In the genomic region with DNA sequence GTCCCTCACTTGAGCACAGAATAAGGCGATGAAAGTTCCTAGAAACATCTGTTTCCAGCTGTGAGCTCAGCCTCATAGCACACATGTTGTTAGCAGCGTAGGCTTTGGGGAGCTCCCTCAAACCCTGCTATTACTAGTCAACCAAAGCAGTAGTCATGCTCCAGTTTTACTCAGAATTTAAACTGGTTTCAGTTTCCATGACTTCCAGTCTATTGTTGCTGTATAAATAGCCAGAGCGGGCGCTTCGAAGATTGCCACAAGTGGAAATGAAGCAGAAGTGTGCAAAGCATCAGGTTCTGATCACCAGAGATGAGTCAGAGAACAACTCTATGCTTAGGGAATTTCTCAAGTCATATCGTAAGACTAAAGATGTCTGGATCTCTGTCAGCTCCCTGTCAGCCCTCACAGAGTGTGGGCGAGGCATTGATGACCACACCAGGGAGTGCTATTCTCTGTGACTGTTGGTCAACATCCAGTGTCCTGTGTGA, we compare ENCODE assay signal across 11 mouse cellular contexts. TPM values are rescaled to one million over a fixed set of nuclear protein-coding genes. Genes with fewer than 3 reads are reported as not detected.
DNase-seq lines count a peak whose midpoint lies in the region; ATAC-seq and TF ChIP-seq lines count a peak whose summit lies in the region.
"Had no signal": no experiment of that assay in that cellular context is flagged by ENCODE, and none has a peak within 500 bp of the region (broad histone marks: within the 10 kb centered on the region; RNA-seq: fewer than 3 reads in every experiment).

No protein-coding gene starts in this region.

- WGBS in embryonic facial prominence, embryonic 15.5 days: 47% methylated on average over 7 of the region's 7 CpGs
- 90% methylated on average over 7 of the region's 7 CpGs for WGBS in embryonic facial prominence, embryonic 10.5 days
- 93% methylated on average over 7 of the region's 7 CpGs for WGBS in forebrain, embryonic 14.5 days

- POLR2A ChIA-PET in Patski (lab: Charles Lee): no interaction called here

- H3K36me3 ChIP-seq in embryonic facial prominence, embryonic 15.5 days: 0 out of 2 replicates have a peak, but pooled peaks cover 5% of the 10 kb centered on the region
- H3K36me3 ChIP-seq in embryonic facial prominence, embryonic 10.5 days (replicated peaks): no peaks in the 10 kb centered on the region; the same call in 1 of the 2 replicates
- H3K36me3 ChIP-seq in forebrain, embryonic 14.5 days (ENCODE audit: control insufficient read depth, insufficient read depth, low read length): no peaks in the 10 kb centered on the region

- H3K4me3 ChIP-seq in embryonic facial prominence, embryonic 15.5 days (replicated peaks): no peak overlapping the region
- no peak overlapping the region for H3K4me3 ChIP-seq in embryonic facial prominence, embryonic 10.5 days
- no peak overlapping the region for H3K4me3 ChIP-seq in forebrain, embryonic 14.5 days (ENCODE audit: low read depth, low read length)
- H3K4me3 ChIP-seq: embryonic facial prominence, embryonic 13.5 days; liver, embryonic 12.5 days had no signal

- H3K27ac ChIP-seq in embryonic facial prominence, embryonic 15.5 days (replicated peaks): 0 out of 2 replicates have a peak overlapping the region, but pooled peaks have one; percentile 28
- H3K27ac ChIP-seq in embryonic facial prominence, embryonic 10.5 days (replicated peaks): no peak overlapping the region
- H3K27ac ChIP-seq in forebrain, embryonic 14.5 days (ENCODE audit: low read depth, low read length): no peak overlapping the region
- H3K27ac ChIP-seq: embryonic facial prominence, embryonic 13.5 days; liver, embryonic 12.5 days had no signal

- ATAC-seq in embryonic facial prominence, embryonic 15.5 days (ENCODE audit: insufficient number of reproducible peaks, low FRiP score, low TSS enrichment, low read depth): no peak
- peak; percentile 12 for ATAC-seq in Patski
- no peak for ATAC-seq in forebrain, embryonic 14.5 days
- ATAC-seq: liver, embryonic 12.5 days had no signal

- CTCF ChIA-PET in Patski (lab: Charles Lee): no interaction called here

- intact Hi-C loops in heart, postnatal 25 days (cut with DNase I): no loop called here

- in situ Hi-C loops in Patski (cut with MboI; ENCODE audit: low pct_unique_long_range_greater_than_20kb): no loop called here

- H3K27me3 ChIP-seq in embryonic facial prominence, embryonic 15.5 days: no peaks in the 10 kb centered on the region
- no peaks in the 10 kb centered on the region for H3K27me3 ChIP-seq in embryonic facial prominence, embryonic 10.5 days (replicated peaks; ENCODE audit: low read depth, poor library complexity, severe bottlenecking)
- no peaks in the 10 kb centered on the region for H3K27me3 ChIP-seq in Patski
- no peaks in the 10 kb centered on the region for H3K27me3 ChIP-seq in forebrain, embryonic 14.5 days (replicated peaks; ENCODE audit: control insufficient read depth, insufficient read depth, low read length)
- H3K27me3 ChIP-seq: embryonic facial prominence, embryonic 13.5 days; liver, embryonic 12.5 days had no signal

- no peak overlapping the region for H3K4me2 ChIP-seq in embryonic facial prominence, embryonic 15.5 days (replicated peaks)
- no peak overlapping the region for H3K4me2 ChIP-seq in forebrain, embryonic 14.5 days (ENCODE audit: low read length)
- H3K4me2 ChIP-seq: embryonic facial prominence, embryonic 13.5 days; liver, embryonic 12.5 days had no signal

- TF ChIP-seq CTCF in Patski (IDR thresholded peaks at IDR 0.05): no peak

- no peak for DNase-seq in embryonic facial prominence, embryonic 10.5 days (ENCODE audit: low spot score)
- DNase-seq in Patski (ENCODE audit: low read depth, low spot score): peak; percentile 10
- peak; percentile 19 for DNase-seq in heart, postnatal 25 days (ENCODE audit: low spot score)
- DNase-seq in monocyte, adult 2 months (ENCODE audit: low read depth in 1 of 2, low spot score in 2 of 2): peak; percentile 15 to 18
- DNase-seq in forebrain, embryonic 14.5 days (ENCODE audit: low spot score): no peak
- no peak for DNase-seq in c-Kit-positive CD71-positive TER-119-positive erythroid progenitor cells, embryonic 14.5 days (ENCODE audit: low spot score)
- no peak for DNase-seq in adrenal gland, postnatal 36 days
- DNase-seq: adrenal gland, postnatal 10 days had no signal

- H3K9ac ChIP-seq in embryonic facial prominence, embryonic 15.5 days: no peak overlapping the region
- no peak overlapping the region for H3K9ac ChIP-seq in forebrain, embryonic 14.5 days (ENCODE audit: low read length)
- H3K9ac ChIP-seq: embryonic facial prominence, embryonic 13.5 days; liver, embryonic 12.5 days had no signal

- no peaks in the 10 kb centered on the region for H3K9me3 ChIP-seq in embryonic facial prominence, embryonic 15.5 days (replicated peaks)
- H3K9me3 ChIP-seq in embryonic facial prominence, embryonic 10.5 days: no peaks in the 10 kb centered on the region
- no peaks in the 10 kb centered on the region for H3K9me3 ChIP-seq in forebrain, embryonic 14.5 days (replicated peaks; ENCODE audit: control insufficient read depth, low read length)
- H3K9me3 ChIP-seq: embryonic facial prominence, embryonic 13.5 days; liver, embryonic 12.5 days had no signal

- H3K4me1 ChIP-seq in embryonic facial prominence, embryonic 15.5 days: 0 out of 2 replicates have a peak, but pooled peaks cover 1% of the 10 kb centered on the region
- peaks cover 1% of the 10 kb centered on the region for H3K4me1 ChIP-seq in embryonic facial prominence, embryonic 10.5 days
- no peaks in the 10 kb centered on the region for H3K4me1 ChIP-seq in forebrain, embryonic 14.5 days (ENCODE audit: control insufficient read depth, insufficient read depth, low read length)
- H3K4me1 ChIP-seq: liver, embryonic 12.5 days had no signal

RNA-seq across cellular contexts. Expression of a gene that starts 36.2 kb away (rescaled TPM):
- 38.6 and 40.7 TPM in 2 replicates for polyA plus RNA-seq in embryonic facial prominence, embryonic 15.5 days (2015; fragmentation: Nextera tagmentation; extraction: Ambion mirVana)
- 21.9 and 24.2 TPM in 2 replicates for polyA plus RNA-seq in embryonic facial prominence, embryonic 10.5 days (2016; fragmentation: Nextera tagmentation; extraction: Ambion mirVana)
- polyA plus RNA-seq in Patski (2021): 17.8 TPM
- total RNA-seq in heart, postnatal 25 days (2021): 10 to 100 TPM; 56.0 to 57.4 TPM
- 59.5 and 65.3 TPM in 2 replicates for polyA plus RNA-seq in forebrain, embryonic 14.5 days (2014; fragmentation: Nextera tagmentation; extraction: Ambion mirVana)
- 10 to 100 TPM; 22.5 to 36.0 TPM for total RNA-seq in adrenal gland, postnatal 36 days (2021)

Comparison
In these comparisons a context has a peak if more than half of its experiments do, and no peak if none do; other contexts are left out.
1. DNase-seq: peak in Patski (single experiment), heart, postnatal 25 days (single experiment) and monocyte, adult 2 months (2 of 2); none in embryonic facial prominence, embryonic 10.5 days (single experiment), forebrain, embryonic 14.5 days (single experiment), c-Kit-positive CD71-positive TER-119-positive erythroid progenitor cells, embryonic 14.5 days (single experiment) and adrenal gland, postnatal 36 days (0 of 2).